Mouse (Mus musculus) midbrain, embryonic 12.5 days (tissue): Measurements from ENCODE around the gene Smlr1. TPM values are rescaled to one million over a fixed set of nuclear protein-coding genes. Genes with fewer than 3 reads are reported as not detected.

Source experiments
- ATAC-seq: fragments of 200-750 bp; cut with Nextera tagmentation; 2 replicates; pipeline ENCODE4 v1.8.0; 2017; ENCODE audit warnings: low read depth, moderate TSS enrichment, moderate library complexity; ENCODE audit not compliant: low FRiP score
- H3K27ac ChIP-seq: fragments of 300-500 bp; sonication (generic); replicated peaks from 2 replicates; pipeline ENCODE4 v1.5.1; 2016; ENCODE audit warnings: mild to moderate bottlenecking
- H3K27me3 ChIP-seq: fragments of 300-500 bp; sonication (generic); 2 replicates; pipeline ENCODE4 v1.6.1; 2016; ENCODE audit warnings: mild to moderate bottlenecking
- H3K36me3 ChIP-seq: fragments of 300-500 bp; sonication (generic); 2 replicates; pipeline ENCODE4 v1.6.1; 2016
- H3K4me1 ChIP-seq: fragments of 300-500 bp; sonication (generic); 2 replicates; pipeline ENCODE4 v1.6.1; 2016
- H3K4me2 ChIP-seq: fragments of 300-500 bp; sonication (generic); replicated peaks from 2 replicates; pipeline ENCODE4 v1.6.1; 2016; ENCODE audit warnings: mild to moderate bottlenecking, moderate library complexity
- H3K4me3 ChIP-seq: fragments of 300-500 bp; sonication (generic); 2 replicates; pipeline ENCODE4 v1.5.1; 2016; ENCODE audit warnings: mild to moderate bottlenecking
- H3K9ac ChIP-seq: fragments of 300-500 bp; sonication (generic); replicated peaks from 2 replicates; pipeline ENCODE4 v1.6.1; 2016; ENCODE audit warnings: mild to moderate bottlenecking, moderate library complexity
- H3K9me3 ChIP-seq: fragments of 300-500 bp; sonication (generic); 2 replicates; pipeline ENCODE4 v1.6.1; 2016; ENCODE audit warnings: mild to moderate bottlenecking
- whole genome bisulfite sequencing: fragments of 180-500 bp; shearing (Covaris S2); methylation state at CpG from one replicate; pipeline ENCODE4 v1.1.7; 2016; 5-methylcytosine and 5-hydroxymethylcytosine counted together
- polyA plus RNA-seq: library from polyadenylated mRNA; unstranded; fragments of >200 nt; fragmentation: Nextera tagmentation; extraction: Ambion mirVana; gene quantifications from 2 replicates; pipeline ENCODE4 v1.2.1, GENCODE M21; 2016

Smlr1 gene
- polyA plus RNA-seq, 1 experiment from 2014 or later = not detected

GRCm38 (mm10) chr10:25479716-25480115 is 56.4 kb downstream of the Smlr1 start:
- 85% methylated on average over 3 of the region's 3 CpGs for WGBS
- ATAC-seq = no peak
- H3K27me3 ChIP-seq = no peaks in the 10 kb centered on the region
- no peaks in the 10 kb centered on the region for H3K36me3 ChIP-seq
- no peaks in the 10 kb centered on the region for H3K9me3 ChIP-seq
- no peaks in the 10 kb centered on the region for H3K4me1 ChIP-seq
- no peak overlapping the region for H3K4me3 ChIP-seq
- no peak overlapping the region for H3K9ac ChIP-seq
- no peak overlapping the region for H3K4me2 ChIP-seq
- H3K27ac ChIP-seq = no peak overlapping the region

Other genes with a start within 250 kb of the Smlr1 start
- 22.0 and 23.0 TPM in 2 replicates for gene Akap7, start 228.4 kb downstream of the Smlr1 start, polyA plus RNA-seq
- 37.7 and 40.5 TPM in 2 replicates for gene Epb41l2, start 176.5 kb downstream of the Smlr1 start, polyA plus RNA-seq